Mouse (Mus musculus): ENCODE results near the gene Rfx5. TPM values are rescaled to one million over a fixed set of nuclear protein-coding genes. Genes with fewer than 3 reads are reported as not detected.
A peak's percentile ranks its signal among the peaks of the same experiment; 100 is the strongest.
"Not testable (repeated sequence)": the region's sequence is repeated elsewhere in the genome, so short reads cannot be mapped to it uniquely, and the experiment has no call there.

Gene Rfx5
- polyA plus RNA-seq, 1 experiment from 2014 or later: 11.8 TPM

- Histone ChIP-seq H3K4me1 (ENCODE audit: insufficient read depth) (peaks cover 5% of the 10 kb centered on the region; the same call in 1 of the 2 replicates), H3K9ac (peak within 1 kb of the TSS; percentile 49), H3K4me2 (peak within 1 kb of the TSS; percentile 68), H3K9me3 (ENCODE audit: low read depth, low read length) (no peaks in the 10 kb centered on the region), H3K36me3 (ENCODE audit: insufficient read depth) (no peaks in the 10 kb centered on the region), H3K27me3 (ENCODE audit: insufficient read depth, low read length) (no peaks in the 10 kb centered on the region), H3K4me3 (ENCODE audit: low read depth, low read length) (peak within 1 kb of the TSS; percentile 40), H3K27ac (ENCODE audit: low read depth) (peak within 1 kb of the TSS; percentile 97)
- DNase-seq (peak; percentile 97), ATAC-seq (ENCODE audit: insufficient read depth) (peak; percentile 89)
- TF ChIP-seq CTCF (IDR thresholded peaks at IDR 0.05; ENCODE audit: low read depth): no peak
- WGBS: 3% methylated on average over 16 of the region's 16 CpGs
Observed at GRCm38 (mm10) chr3:94932809-94933564, 20.9 kb upstream of the Rfx5 start, which contains the start of gene Selenbp1. Gene Selenbp1 (plus strand): TSS chr3:94933056.

- H3K9ac ChIP-seq; H3K4me1 ChIP-seq (ENCODE audit: insufficient read depth); H3K9me3 ChIP-seq (ENCODE audit: low read depth, low read length); H3K36me3 ChIP-seq (ENCODE audit: insufficient read depth); H3K27me3 ChIP-seq (ENCODE audit: insufficient read depth, low read length); DNase-seq; ATAC-seq (ENCODE audit: insufficient read depth): not testable (repeated sequence)
- H3K4me3 ChIP-seq (ENCODE audit: low read depth, low read length): peak overlapping the region; percentile 40; the same call in 1 of the 2 replicates
- H3K4me2 ChIP-seq: peak overlapping the region; percentile 68
- peak overlapping the region; percentile 97 for H3K27ac ChIP-seq (ENCODE audit: low read depth)
- WGBS: no CpG with 5 or more reads among the region's 2 CpGs
Observed at GRCm38 (mm10) chr3:94933604-94934003, 20.3 kb upstream of the Rfx5 start.

- not testable (repeated sequence) for H3K27ac ChIP-seq (ENCODE audit: low read depth); H3K4me1 ChIP-seq (ENCODE audit: insufficient read depth); DNase-seq; H3K9me3 ChIP-seq (ENCODE audit: low read depth, low read length); H3K9ac ChIP-seq; H3K4me3 ChIP-seq (ENCODE audit: low read depth, low read length); ATAC-seq (ENCODE audit: insufficient read depth); H3K27me3 ChIP-seq (ENCODE audit: insufficient read depth, low read length); H3K36me3 ChIP-seq (ENCODE audit: insufficient read depth)
- 84% methylated on average over 3 of the region's 3 CpGs for WGBS
- H3K4me2 ChIP-seq: 0 out of 2 replicates have a peak overlapping the region, but pooled peaks have one; percentile 15
Observed at GRCm38 (mm10) chr3:94934564-94934963, 19.3 kb upstream of the Rfx5 start.

GRCm38 (mm10) chr3:94935332-94935731 lies 18.5 kb upstream of the Rfx5 start:
- ATAC-seq (ENCODE audit: insufficient read depth): peak; percentile 50

GRCm38 (mm10) chr3:94936147-94936546 lies 17.7 kb upstream of the Rfx5 start:
- not testable (repeated sequence) for H3K36me3 ChIP-seq (ENCODE audit: insufficient read depth); ATAC-seq (ENCODE audit: insufficient read depth); H3K9ac ChIP-seq; H3K27me3 ChIP-seq (ENCODE audit: insufficient read depth, low read length); H3K9me3 ChIP-seq (ENCODE audit: low read depth, low read length); H3K4me2 ChIP-seq; H3K4me3 ChIP-seq (ENCODE audit: low read depth, low read length); H3K4me1 ChIP-seq (ENCODE audit: insufficient read depth); DNase-seq
- H3K27ac ChIP-seq (ENCODE audit: low read depth): peak overlapping the region; percentile 75
- 80% methylated on average over 5 of the region's 5 CpGs for whole genome bisulfite sequencing

More at GRCm38 (mm10) chr3:94935332-94935731, 18.5 kb upstream of the Rfx5 start:
- H3K36me3 ChIP-seq (ENCODE audit: insufficient read depth); H3K9ac ChIP-seq; H3K4me3 ChIP-seq (ENCODE audit: low read depth, low read length); H3K4me2 ChIP-seq; H3K9me3 ChIP-seq (ENCODE audit: low read depth, low read length); H3K27me3 ChIP-seq (ENCODE audit: insufficient read depth, low read length); H3K4me1 ChIP-seq (ENCODE audit: insufficient read depth): not testable (repeated sequence)
- H3K27ac ChIP-seq (ENCODE audit: low read depth): peak overlapping the region; percentile 75
- 54% methylated on average over 3 of the region's 3 CpGs for WGBS
- peak; percentile 91 for DNase-seq

- H3K36me3 ChIP-seq (ENCODE audit: insufficient read depth); H3K4me1 ChIP-seq (ENCODE audit: insufficient read depth); ATAC-seq (ENCODE audit: insufficient read depth); H3K27ac ChIP-seq (ENCODE audit: low read depth); H3K4me2 ChIP-seq; DNase-seq; H3K4me3 ChIP-seq (ENCODE audit: low read depth, low read length); H3K9ac ChIP-seq; H3K27me3 ChIP-seq (ENCODE audit: insufficient read depth, low read length); H3K9me3 ChIP-seq (ENCODE audit: low read depth, low read length): not testable (repeated sequence)
- 86% methylated on average over 7 of the region's 7 CpGs for WGBS
Observed at GRCm38 (mm10) chr3:94937194-94937593, 16.7 kb upstream of the Rfx5 start.

GRCm38 (mm10) chr3:94940033-94940432 lies 13.8 kb upstream of the Rfx5 start:
- not testable (repeated sequence) for H3K27ac ChIP-seq (ENCODE audit: low read depth); H3K4me3 ChIP-seq (ENCODE audit: low read depth, low read length); H3K27me3 ChIP-seq (ENCODE audit: insufficient read depth, low read length); H3K4me1 ChIP-seq (ENCODE audit: insufficient read depth); H3K9ac ChIP-seq; H3K36me3 ChIP-seq (ENCODE audit: insufficient read depth); DNase-seq; H3K9me3 ChIP-seq (ENCODE audit: low read depth, low read length); H3K4me2 ChIP-seq; ATAC-seq (ENCODE audit: insufficient read depth)
- 41% methylated on average over 9 of the region's 9 CpGs for WGBS

- H3K9me3 ChIP-seq (ENCODE audit: low read depth, low read length); DNase-seq; H3K36me3 ChIP-seq (ENCODE audit: insufficient read depth); H3K4me1 ChIP-seq (ENCODE audit: insufficient read depth); H3K9ac ChIP-seq; H3K27ac ChIP-seq (ENCODE audit: low read depth); H3K4me3 ChIP-seq (ENCODE audit: low read depth, low read length); H3K4me2 ChIP-seq; H3K27me3 ChIP-seq (ENCODE audit: insufficient read depth, low read length); ATAC-seq (ENCODE audit: insufficient read depth): not testable (repeated sequence)
- WGBS: 64% methylated on average over 8 of the region's 9 CpGs
Observed at GRCm38 (mm10) chr3:94942211-94942967, 11.5 kb upstream of the Rfx5 start.
